Mouse (Mus musculus) spleen, postnatal 14 days (tissue): ENCODE data around the gene Irak3.

Experiments
- DNase-seq, 2 experiments: peaks; one replicate each; pipeline ENCODE4 v3.0.0; 2021 to 2022; ENCODE audit warnings: low spot score in 2 of 2

Irak3 gene

GRCm38 (mm10) chr10:120204591-120205210 lies 2.8 kb upstream of the Irak3 start:
- no peak for DNase-seq

GRCm38 (mm10) chr10:120202467-120203250 lies 729 bp upstream of the Irak3 start:
- DNase-seq: no peak

GRCm38 (mm10) chr10:120201131-120201921 lies 604 bp downstream of the Irak3 start, which contains the start of gene Tmbim4:
Gene Tmbim4, plus strand, starts transcription at chr10:120201590.
- peak; percentile 57 to 74 for DNase-seq

- DNase-seq: no peak
Observed at GRCm38 (mm10) chr10:120197061-120197835, 4.7 kb downstream of the Irak3 start.

- no peak for DNase-seq
Observed at GRCm38 (mm10) chr10:120193255-120193654, 8.7 kb downstream of the Irak3 start.

GRCm38 (mm10) chr10:120192278-120192677 lies 9.7 kb downstream of the Irak3 start:
- no peak for DNase-seq

GRCm38 (mm10) chr10:120191165-120191564 lies 10.8 kb downstream of the Irak3 start:
- DNase-seq: no peak

- no peak for DNase-seq
Observed at GRCm38 (mm10) chr10:120189782-120190181, 12.1 kb downstream of the Irak3 start.

GRCm38 (mm10) chr10:120189276-120189675 lies 12.7 kb downstream of the Irak3 start:
- no peak for DNase-seq

GRCm38 (mm10) chr10:120188513-120188912 lies 13.4 kb downstream of the Irak3 start:
- no peak for DNase-seq

GRCm38 (mm10) chr10:120183342-120183741 lies 18.6 kb downstream of the Irak3 start:
- DNase-seq: no peak

GRCm38 (mm10) chr10:120182887-120183286 lies 19.0 kb downstream of the Irak3 start:
- DNase-seq: no peak

- DNase-seq: no peak
Observed at GRCm38 (mm10) chr10:120174192-120174705, 27.7 kb downstream of the Irak3 start.

GRCm38 (mm10) chr10:120171340-120171739 lies 30.6 kb downstream of the Irak3 start:
- DNase-seq: no peak

- DNase-seq: no peak
Observed at GRCm38 (mm10) chr10:120170277-120170676, 31.7 kb downstream of the Irak3 start.

GRCm38 (mm10) chr10:120169841-120170240 lies 32.1 kb downstream of the Irak3 start:
- no peak for DNase-seq

- no peak for DNase-seq
Observed at GRCm38 (mm10) chr10:120169064-120169463, 32.9 kb downstream of the Irak3 start.

- DNase-seq: no peak
Observed at GRCm38 (mm10) chr10:120168070-120168469, 33.9 kb downstream of the Irak3 start.

GRCm38 (mm10) chr10:120165793-120166503 lies 36.0 kb downstream of the Irak3 start:
- no peak for DNase-seq

GRCm38 (mm10) chr10:120164931-120165792 lies 36.8 kb downstream of the Irak3 start:
- no peak for DNase-seq
